Mouse (Mus musculus) olfactory bulb, adult 2 months (tissue): ENCODE measurements around the gene Nup160.

Experiments
- CTCF ChIP-seq: fragments of 200-500 bp; IDR thresholded peaks from 2 replicates; pipeline ENCODE4 v1.5.1; 2012; ENCODE audit warnings: low read depth, mild to moderate bottlenecking, low read length, moderate library complexity; ENCODE audit not compliant: insufficient read depth
- POLR2A ChIP-seq: fragments of 200-500 bp; IDR thresholded peaks from 2 replicates; pipeline ENCODE4 v1.6.1; 2012; ENCODE audit warnings: mild to moderate bottlenecking, low read depth, low read length, moderate library complexity; ENCODE audit not compliant: insufficient read depth

- no peak for TF ChIP-seq CTCF
- no peak for TF ChIP-seq POLR2A
Observed at GRCm38 (mm10) chr2:90744285-90745052, 67.5 kb downstream of the Nup160 start.
